Mouse (Mus musculus): Measurements from ENCODE around the gene Wrap73. TPM values are rescaled to one million over a fixed set of nuclear protein-coding genes. Genes with fewer than 3 reads are reported as not detected.

The Wrap73 gene
- polyA plus RNA-seq (2014; fragmentation: Illumina TruSeq; extraction: RNeasy Lipid Tissue Mini Kit (QIAGEN cat#74804); ENCODE audit: insufficient read depth, low read depth, low replicate concordance): 11.6 TPM

GRCm38 (mm10) chr4:154142211-154143040 is at the start of gene Wrap73:
TSS of gene Wrap73 (plus strand) at chr4:154142372.

GRCm38 (mm10) chr4:154140182-154140212 is 2.2 kb upstream of the Wrap73 start, which contains the start of gene Trp73:
TSS of gene Trp73 (minus strand) at chr4:154140208.

GRCm38 (mm10) chr4:154160538-154161390 is 18.6 kb downstream of the Wrap73 start, which contains the start of gene Tprgl:
TSS of gene Tprgl (minus strand) at chr4:154160666.

GRCm38 (mm10) chr4:154170506-154171150 is 28.5 kb downstream of the Wrap73 start, which contains the start of gene Megf6:
TSS of gene Megf6 (plus strand) at chr4:154170730.

Other genes starting within 250 kb of the Wrap73 start
- 37.7 TPM for gene A430005L14Rik, start 185.1 kb upstream of the Wrap73 start, polyA plus RNA-seq (2014; fragmentation: Illumina TruSeq; extraction: RNeasy Lipid Tissue Mini Kit (QIAGEN cat#74804); ENCODE audit: insufficient read depth, low read depth, low replicate concordance)
- 4.7 TPM for gene Dffb, start 167.2 kb upstream of the Wrap73 start, polyA plus RNA-seq (2014; fragmentation: Illumina TruSeq; extraction: RNeasy Lipid Tissue Mini Kit (QIAGEN cat#74804); ENCODE audit: insufficient read depth, low read depth, low replicate concordance)
- 8.4 TPM for gene Cep104, start 167.2 kb upstream of the Wrap73 start, polyA plus RNA-seq (2014; fragmentation: Illumina TruSeq; extraction: RNeasy Lipid Tissue Mini Kit (QIAGEN cat#74804); ENCODE audit: insufficient read depth, low read depth, low replicate concordance)
- gene Lrrc47, start 130.6 kb upstream of the Wrap73 start, polyA plus RNA-seq (2014; fragmentation: Illumina TruSeq; extraction: RNeasy Lipid Tissue Mini Kit (QIAGEN cat#74804); ENCODE audit: insufficient read depth, low read depth, low replicate concordance): 18.3 TPM
- 64.4 TPM for gene Smim1, start 116.1 kb upstream of the Wrap73 start, polyA plus RNA-seq (2014; fragmentation: Illumina TruSeq; extraction: RNeasy Lipid Tissue Mini Kit (QIAGEN cat#74804); ENCODE audit: insufficient read depth, low read depth, low replicate concordance)
- not detected for gene Ccdc27, start 99.7 kb upstream of the Wrap73 start, polyA plus RNA-seq (2014; fragmentation: Illumina TruSeq; extraction: RNeasy Lipid Tissue Mini Kit (QIAGEN cat#74804); ENCODE audit: insufficient read depth, low read depth, low replicate concordance)
- gene Trp73, start 2.2 kb upstream of the Wrap73 start, polyA plus RNA-seq (2014; fragmentation: Illumina TruSeq; extraction: RNeasy Lipid Tissue Mini Kit (QIAGEN cat#74804); ENCODE audit: insufficient read depth, low read depth, low replicate concordance): 2.7 TPM
- gene Tprgl, start 18.3 kb downstream of the Wrap73 start, polyA plus RNA-seq (2014; fragmentation: Illumina TruSeq; extraction: RNeasy Lipid Tissue Mini Kit (QIAGEN cat#74804); ENCODE audit: insufficient read depth, low read depth, low replicate concordance): 190 TPM
- gene Megf6, start 28.4 kb downstream of the Wrap73 start, polyA plus RNA-seq (2014; fragmentation: Illumina TruSeq; extraction: RNeasy Lipid Tissue Mini Kit (QIAGEN cat#74804); ENCODE audit: insufficient read depth, low read depth, low replicate concordance): 26.4 TPM
- 5.9 TPM for gene Arhgef16, start 159.3 kb downstream of the Wrap73 start, polyA plus RNA-seq (2014; fragmentation: Illumina TruSeq; extraction: RNeasy Lipid Tissue Mini Kit (QIAGEN cat#74804); ENCODE audit: insufficient read depth, low read depth, low replicate concordance)
- not detected for gene B230104I21Rik, start 193.8 kb downstream of the Wrap73 start, polyA plus RNA-seq (2014; fragmentation: Illumina TruSeq; extraction: RNeasy Lipid Tissue Mini Kit (QIAGEN cat#74804); ENCODE audit: insufficient read depth, low read depth, low replicate concordance)